Mouse (Mus musculus) neural tube, embryonic 13.5 days (tissue): Measurements from ENCODE around the gene Spint3. TPM values are rescaled to one million over a fixed set of nuclear protein-coding genes. Genes with fewer than 3 reads are reported as not detected.

Source experiments
- ATAC-seq: fragments of 200-750 bp; cut with Nextera tagmentation; 2 replicates; pipeline ENCODE4 v1.8.0; 2017; ENCODE audit warnings: low read depth, mild to moderate bottlenecking, moderate TSS enrichment, moderate library complexity
- H3K27ac ChIP-seq: fragments of 300-500 bp; sonication (generic); replicated peaks from 2 replicates; pipeline ENCODE4 v1.5.1; 2015; ENCODE audit warnings: moderate library complexity, mild to moderate bottlenecking, inconsistent platforms
- H3K27me3 ChIP-seq: fragments of 300-500 bp; sonication (generic); 2 replicates; pipeline ENCODE4 v1.6.1; 2015; ENCODE audit warnings: mild to moderate bottlenecking, inconsistent platforms
- H3K36me3 ChIP-seq: fragments of 300-500 bp; sonication (generic); 2 replicates; pipeline ENCODE4 v1.6.1; 2015; ENCODE audit warnings: mild to moderate bottlenecking, inconsistent platforms
- H3K4me1 ChIP-seq: fragments of 300-500 bp; sonication (generic); replicated peaks from 2 replicates; pipeline ENCODE4 v1.6.1; 2015; ENCODE audit warnings: inconsistent platforms
- H3K4me2 ChIP-seq: fragments of 300-500 bp; sonication (generic); 2 replicates; pipeline ENCODE4 v1.6.1; 2015; ENCODE audit warnings: inconsistent platforms, mild to moderate bottlenecking, moderate library complexity
- H3K4me3 ChIP-seq: fragments of 300-500 bp; sonication (generic); 2 replicates; pipeline ENCODE4 v1.5.1; 2015; ENCODE audit warnings: mild to moderate bottlenecking, inconsistent platforms
- H3K9ac ChIP-seq: fragments of 300-500 bp; sonication (generic); 2 replicates; pipeline ENCODE4 v1.6.1; 2015; ENCODE audit warnings: moderate library complexity, mild to moderate bottlenecking, inconsistent platforms
- H3K9me3 ChIP-seq: fragments of 300-500 bp; sonication (generic); 2 replicates; pipeline ENCODE4 v1.6.1; 2016; ENCODE audit warnings: inconsistent platforms
- WGBS: fragments of 180-500 bp; shearing (Covaris S2); methylation state at CpG from one replicate; pipeline ENCODE4 v1.1.7; 2015; 5-methylcytosine and 5-hydroxymethylcytosine counted together
- polyA plus RNA-seq: library from polyadenylated mRNA; unstranded; fragments of >200 nt; fragmentation: Nextera tagmentation; extraction: Ambion mirVana; gene quantifications from 2 replicates; pipeline ENCODE4 v1.2.1, GENCODE M21; 2015

Spint3 gene
- polyA plus RNA-seq, 1 experiment from 2014 or later: not detected

DNA sequence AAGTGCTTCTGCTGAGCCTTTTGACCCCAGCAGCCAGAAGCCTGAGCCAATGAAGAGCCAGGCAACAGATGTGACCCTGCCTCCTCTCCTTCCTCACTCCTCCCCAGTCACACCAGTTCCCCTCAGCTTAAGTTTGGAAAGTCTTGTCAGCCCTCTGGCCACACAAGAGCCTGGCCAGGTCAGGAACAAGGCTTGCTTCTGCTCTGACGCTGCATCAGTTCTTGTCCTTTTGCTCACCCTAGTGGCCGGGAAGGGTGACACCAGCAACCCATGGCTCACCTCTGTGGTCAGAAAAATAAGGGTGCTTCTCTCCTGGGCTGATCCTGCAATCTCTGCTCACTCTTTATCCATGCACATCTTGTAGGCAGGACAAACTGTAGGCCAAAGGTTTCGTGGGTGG lies 52.5 kb downstream of the Spint3 start:
- no peak for ATAC-seq
- Histone ChIP-seq H3K4me3 (no peak overlapping the region), H3K27ac (no peak overlapping the region), H3K36me3 (no peaks in the 10 kb centered on the region), H3K4me1 (peaks cover 5% of the 10 kb centered on the region; the same call in 1 of the 2 replicates), H3K9me3 (peaks cover 6% of the 10 kb centered on the region; the same call in 1 of the 2 replicates), H3K9ac (no peak overlapping the region), H3K4me2 (no peak overlapping the region), H3K27me3 (peaks cover 8% of the 10 kb centered on the region; the same call in 1 of the 2 replicates)
- 14% methylated on average over 3 of the region's 3 CpGs for WGBS

Other genes starting within 250 kb of the Spint3 start
- not detected in 2 replicates for gene Svs5, start 240.7 kb downstream of the Spint3 start, polyA plus RNA-seq
- gene Slpi, start 184.4 kb downstream of the Spint3 start, polyA plus RNA-seq: 0.75 TPM in 1 of 2 replicates, not detected in the other
- 0.08 and 0.10 TPM in 2 replicates for gene Rbpjl, start 170.3 kb downstream of the Spint3 start, polyA plus RNA-seq
- gene Matn4, start 168.3 kb downstream of the Spint3 start, polyA plus RNA-seq: 7.3 and 13.2 TPM in 2 replicates
- gene Sdc4, start 129.6 kb downstream of the Spint3 start, polyA plus RNA-seq: 9.4 and 12.1 TPM in 2 replicates
- gene Sys1, start 116.5 kb downstream of the Spint3 start, polyA plus RNA-seq: 71.2 and 77.5 TPM in 2 replicates
- gene Gm20458, start 112.5 kb downstream of the Spint3 start, polyA plus RNA-seq: 3.3 and 7.7 TPM in 2 replicates
- not detected in 2 replicates for gene Trp53tg5, start 99.7 kb downstream of the Spint3 start, polyA plus RNA-seq
- gene Dbndd2, start 87.4 kb downstream of the Spint3 start, polyA plus RNA-seq: 10.3 and 11.9 TPM in 2 replicates
- gene Pigt, start 75.9 kb downstream of the Spint3 start, polyA plus RNA-seq: 69.1 and 71.8 TPM in 2 replicates
- 2.2 and 4.2 TPM in 2 replicates for gene Wfdc2, start 11.0 kb downstream of the Spint3 start, polyA plus RNA-seq
- gene Wfdc6a, start 12.0 kb upstream of the Spint3 start, polyA plus RNA-seq: not detected in 2 replicates
- gene Eppin, start 20.1 kb upstream of the Spint3 start, polyA plus RNA-seq: not detected in 2 replicates
- not detected in 2 replicates for gene Wfdc6b, start 40.1 kb upstream of the Spint3 start, polyA plus RNA-seq
- gene Wfdc8, start 40.2 kb upstream of the Spint3 start, polyA plus RNA-seq: not detected in 2 replicates
- gene Wfdc16, start 65.3 kb upstream of the Spint3 start, polyA plus RNA-seq: not detected in 2 replicates
- gene Wfdc10, start 82.6 kb upstream of the Spint3 start, polyA plus RNA-seq: not detected in 2 replicates
- gene Wfdc9, start 83.1 kb upstream of the Spint3 start, polyA plus RNA-seq: not detected in 2 replicates
- not detected in 2 replicates for gene Wfdc11, start 100.6 kb upstream of the Spint3 start, polyA plus RNA-seq
- gene Wfdc13, start 111.6 kb upstream of the Spint3 start, polyA plus RNA-seq: not detected in 2 replicates
- not detected in 2 replicates for gene Spint4, start 125.0 kb upstream of the Spint3 start, polyA plus RNA-seq
- not detected in 2 replicates for gene Spint5, start 141.8 kb upstream of the Spint3 start, polyA plus RNA-seq
- 1.0 and 1.2 TPM in 2 replicates for gene Wfdc3, start 172.5 kb upstream of the Spint3 start, polyA plus RNA-seq
- 67.1 and 71.4 TPM in 2 replicates for gene Dnttip1, start 172.5 kb upstream of the Spint3 start, polyA plus RNA-seq
- gene Ube2c, start 196.4 kb upstream of the Spint3 start, polyA plus RNA-seq: 80.8 and 108 TPM in 2 replicates
- gene Tnnc2, start 206.5 kb upstream of the Spint3 start, polyA plus RNA-seq: 9.3 and 25.7 TPM in 2 replicates
- gene Snx21, start 212.4 kb upstream of the Spint3 start, polyA plus RNA-seq: 17.1 and 22.9 TPM in 2 replicates
- 20.3 and 21.5 TPM in 2 replicates for gene Acot8, start 231.4 kb upstream of the Spint3 start, polyA plus RNA-seq
- gene Zswim3, start 231.6 kb upstream of the Spint3 start, polyA plus RNA-seq: 14.2 and 16.7 TPM in 2 replicates
- 22.3 and 23.7 TPM in 2 replicates for gene Zswim1, start 249.2 kb upstream of the Spint3 start, polyA plus RNA-seq